Mouse (Mus musculus) thymus, adult 2 months (tissue): ENCODE measurements around the gene Amh.

Experiments
- CTCF ChIP-seq: fragments of 200-500 bp; IDR thresholded peaks from 2 replicates; pipeline ENCODE4 v1.5.1; 2012; ENCODE audit warnings: mild to moderate bottlenecking, control low read depth, low read length, moderate library complexity, borderline replicate concordance; ENCODE audit not compliant: control insufficient read depth, poor library complexity, insufficient read depth; ENCODE audit errors: extremely low read depth
- POLR2A ChIP-seq: fragments of 200-500 bp; IDR thresholded peaks from 2 replicates; pipeline ENCODE4 v1.6.1; 2012; ENCODE audit warnings: mild to moderate bottlenecking, low read length, control low read depth, moderate library complexity; ENCODE audit not compliant: control insufficient read depth, poor library complexity, insufficient read depth; ENCODE audit errors: extremely low read depth

DNA sequence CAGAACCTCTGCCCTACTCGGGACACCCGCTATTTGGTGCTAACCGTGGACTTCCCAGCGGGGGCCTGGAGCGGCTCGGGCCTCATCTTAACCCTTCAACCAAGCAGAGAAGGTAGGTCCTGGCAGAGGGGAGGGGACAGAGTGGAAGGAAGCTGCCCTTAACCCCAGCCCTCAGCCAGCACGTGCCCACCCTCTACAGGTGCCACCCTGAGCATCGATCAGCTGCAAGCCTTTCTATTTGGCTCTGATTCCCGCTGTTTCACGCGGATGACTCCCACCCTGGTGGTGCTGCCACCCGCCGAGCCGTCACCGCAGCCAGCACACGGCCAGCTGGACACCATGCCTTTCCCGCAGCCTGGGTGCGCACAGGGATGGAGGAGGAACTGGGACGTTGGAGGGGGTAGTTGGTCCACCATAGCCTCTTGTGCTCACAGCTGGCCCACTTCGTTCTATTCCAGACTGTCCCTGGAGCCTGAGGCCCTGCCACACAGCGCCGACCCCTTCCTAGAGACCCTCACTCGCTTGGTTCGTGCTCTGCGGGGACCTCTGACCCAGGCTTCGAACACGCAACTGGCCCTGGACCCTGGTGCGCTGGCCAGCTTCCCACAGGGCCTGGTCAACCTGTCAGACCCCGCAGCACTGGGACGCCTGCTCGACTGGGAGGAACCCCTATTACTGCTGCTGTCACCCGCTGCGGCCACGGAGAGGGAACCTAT is 1.5 kb downstream of the Amh start:
- TF ChIP-seq POLR2A, result no peak
- no peak for TF ChIP-seq CTCF
